Mouse (Mus musculus) layer of hippocampus, postnatal 36 days (tissue): ENCODE measurements at regions not wholly inside any gene's neighbourhood (a gene's known extent, or its start where the extent isn't known, plus 50 kb on each side); places are given as distances from the start of the nearest gene placed in this dataset.
A peak's percentile ranks its signal among the peaks of the same experiment; 100 is the strongest.

Source experiments
- DNase-seq, 2 experiments: peaks; one replicate each; pipeline ENCODE4 v3.0.0; 2022

DNA sequence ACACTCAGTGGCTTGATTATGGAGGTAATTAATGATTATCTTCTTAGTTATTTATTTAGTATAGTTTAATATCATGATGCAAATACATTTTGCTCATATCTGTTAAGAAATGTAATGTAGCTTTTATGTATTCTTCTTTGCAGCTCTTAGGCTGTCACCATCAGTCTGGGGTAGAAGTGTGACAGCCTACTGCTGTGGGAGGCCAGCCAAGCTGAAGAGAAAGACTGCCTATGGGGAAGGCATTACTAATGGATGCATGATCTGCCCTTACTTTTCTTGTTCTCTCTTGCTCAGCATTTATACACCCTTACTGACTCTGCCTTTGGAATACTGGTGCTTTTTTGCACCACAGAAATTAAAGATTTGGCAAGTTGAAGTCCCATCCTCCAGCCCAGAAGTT is 362.8 kb upstream of the Stxbp6 start:
- no peak for DNase-seq

DNA sequence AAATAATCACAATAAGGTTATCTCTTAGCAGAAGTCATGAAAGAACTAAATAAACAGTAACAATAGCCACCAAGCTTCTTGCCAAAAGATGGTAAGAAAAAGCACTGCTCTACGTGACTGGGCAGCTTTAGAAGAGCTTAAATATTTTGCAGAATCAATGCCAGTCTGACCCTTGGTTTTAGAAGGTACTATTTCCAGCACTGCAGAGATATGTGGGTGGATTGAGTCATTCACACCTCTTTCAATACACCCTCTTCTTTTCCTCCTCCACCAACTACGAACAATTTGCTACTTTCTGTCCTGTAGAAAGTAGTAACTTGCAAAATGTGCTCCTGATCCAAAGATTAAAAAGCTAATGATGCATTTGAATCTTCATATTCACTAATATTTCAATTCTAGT is 324.9 kb upstream of the Stxbp6 start:
- DNase-seq, result no peak

DNA sequence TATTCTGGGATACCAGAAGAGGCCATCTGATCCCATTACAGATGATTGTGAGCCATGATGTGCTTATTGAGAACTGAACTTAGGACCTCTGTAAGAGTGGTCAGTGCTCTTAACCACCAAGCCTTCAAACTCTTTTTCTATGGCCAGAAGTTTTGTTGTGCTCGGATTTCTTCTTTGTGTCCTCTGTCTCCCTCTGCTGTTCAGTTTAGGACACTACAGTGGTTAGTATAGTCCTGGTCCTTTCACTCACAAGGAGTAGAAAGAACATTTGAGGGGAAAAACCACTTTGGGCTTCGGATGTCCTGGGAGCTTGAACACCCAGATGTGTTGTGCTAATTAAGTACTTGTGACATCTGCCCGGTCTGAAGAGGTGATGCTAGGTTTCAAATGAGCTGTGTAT is 310.4 kb upstream of the Stxbp6 start:
- DNase-seq, result peak; percentile 4 to 12
